Mouse (Mus musculus): Measurements from ENCODE around the gene Cnih4. TPM values are rescaled to one million over a fixed set of nuclear protein-coding genes. Genes with fewer than 3 reads are reported as not detected.
A peak's percentile ranks its signal among the peaks of the same experiment; 100 is the strongest.

Gene Cnih4
- polyA plus RNA-seq (2012; fragmentation: generic; extraction: Trizol) = 109 TPM
- long read RNA-seq, experiment 1, transcript Cnih4-204 (5 exons, 3,268 nt) = major isoform, 91 of 96 reads
- long read RNA-seq, experiment 1, partial matches to known transcripts = 1 of 96 reads
- long read RNA-seq, experiment 1, other reads (novel, unspliced or antisense) = 4 of 96 reads
- long read RNA-seq, experiment 2, transcript Cnih4-204 (5 exons, 3,268 nt) = major isoform, 46 of 51 reads
- long read RNA-seq, experiment 2, partial matches to known transcripts = 0 of 51 reads
- long read RNA-seq, experiment 2, other reads (novel, unspliced or antisense) = 2 of 51 reads

- Histone ChIP-seq H3K79me2 (ENCODE audit: control insufficient read depth, insufficient read depth) (peaks cover 53% of the 10 kb centered on the region), H3ac (ENCODE audit: control insufficient read depth, insufficient read length, low read depth) (peak within 1 kb of the TSS; percentile 91), H3K4me3 (ENCODE audit: insufficient read depth, poor library complexity, severe bottlenecking) (peak within 1 kb of the TSS; percentile 74), H3K36me3 (ENCODE audit: control insufficient read depth, insufficient read depth) (peaks cover 30% of the 10 kb centered on the region), H3K27me3 (ENCODE audit: control insufficient read depth, insufficient read depth, insufficient read length) (no peaks in the 10 kb centered on the region), H3K79me3 (ENCODE audit: low read depth) (peaks cover 17% of the 10 kb centered on the region)
- TF ChIP-seq MYOD1 (IDR thresholded peaks at IDR 0.05; ENCODE audit: control insufficient read depth, insufficient read length, low read depth) (no peak), MAX (IDR thresholded peaks at IDR 0.05) (peak; percentile 87), CEBPB (IDR thresholded peaks at IDR 0.05; ENCODE audit: low read depth) (no peak), USF1 (IDR thresholded peaks at IDR 0.05; ENCODE audit: low read depth) (no peak)
These were observed at the start of gene Cnih4, which contains the start of gene Nvl for GRCm38 (mm10) chr1:181143950-181144836. Gene Cnih4, plus strand, starts transcription at chr1:181144693. Gene Nvl, minus strand, starts transcription at chr1:181144204.

- no peak for TF ChIP-seq MYOG (IDR thresholded peaks at IDR 0.05; ENCODE audit: control insufficient read depth, extremely low read depth, insufficient read length)
- TF ChIP-seq CTCF (IDR thresholded peaks at IDR 0.05; ENCODE audit: control insufficient read depth, insufficient read depth, insufficient read length) = no peak
- no peak for TF ChIP-seq USF1 (IDR thresholded peaks at IDR 0.05; ENCODE audit: low read depth)
- TF ChIP-seq MAX (IDR thresholded peaks at IDR 0.05) = no peak
- TF ChIP-seq FOSL1 (IDR thresholded peaks at IDR 0.05; ENCODE audit: insufficient read depth, low read length, poor library complexity, severe bottlenecking) = no peak
- no peak for TF ChIP-seq CEBPB (IDR thresholded peaks at IDR 0.05; ENCODE audit: low read depth)
- TF ChIP-seq MYOD1 (IDR thresholded peaks at IDR 0.05; ENCODE audit: control insufficient read depth, insufficient read length, low read depth) = no peak
- Histone ChIP-seq H3K4me3 (ENCODE audit: insufficient read depth, poor library complexity, severe bottlenecking) (no peak overlapping the region), H3K27me3 (ENCODE audit: control insufficient read depth, insufficient read depth, insufficient read length) (no peaks in the 10 kb centered on the region), H3K79me2 (ENCODE audit: control insufficient read depth, insufficient read depth) (no peaks in the 10 kb centered on the region), H3K79me3 (ENCODE audit: low read depth) (no peaks in the 10 kb centered on the region), H3K36me3 (ENCODE audit: control insufficient read depth, insufficient read depth) (peaks cover 92% of the 10 kb centered on the region), H3ac (ENCODE audit: control insufficient read depth, insufficient read length, low read depth) (no peak overlapping the region)
These were observed 27.4 kb upstream of the Cnih4 start for GRCm38 (mm10) chr1:181117112-181117511.

- TF ChIP-seq FOSL1 (IDR thresholded peaks at IDR 0.05; ENCODE audit: insufficient read depth, low read length, poor library complexity, severe bottlenecking) (no peak), MYOD1 (IDR thresholded peaks at IDR 0.05; ENCODE audit: control insufficient read depth, insufficient read length, low read depth) (no peak), CTCF (IDR thresholded peaks at IDR 0.05; ENCODE audit: control insufficient read depth, insufficient read depth, insufficient read length) (no peak), MYOG (IDR thresholded peaks at IDR 0.05; ENCODE audit: control insufficient read depth, extremely low read depth, insufficient read length) (no peak), MAX (IDR thresholded peaks at IDR 0.05) (no peak)
- Histone ChIP-seq H3K79me3 (ENCODE audit: low read depth) (peaks cover 6% of the 10 kb centered on the region), H3ac (ENCODE audit: control insufficient read depth, insufficient read length, low read depth) (no peak overlapping the region), H3K79me2 (ENCODE audit: control insufficient read depth, insufficient read depth) (no peaks in the 10 kb centered on the region), H3K4me3 (ENCODE audit: insufficient read depth, poor library complexity, severe bottlenecking) (no peak overlapping the region), H3K36me3 (ENCODE audit: control insufficient read depth, insufficient read depth) (peaks cover 92% of the 10 kb centered on the region), H3K27me3 (ENCODE audit: control insufficient read depth, insufficient read depth, insufficient read length) (no peaks in the 10 kb centered on the region)
These were observed 20.3 kb upstream of the Cnih4 start for GRCm38 (mm10) chr1:181124145-181124544.

GRCm38 (mm10) chr1:181125916-181126315, 18.6 kb upstream of the Cnih4 start:
- TF ChIP-seq FOSL1 (IDR thresholded peaks at IDR 0.05; ENCODE audit: insufficient read depth, low read length, poor library complexity, severe bottlenecking) = no peak
- TF ChIP-seq USF1 (IDR thresholded peaks at IDR 0.05; ENCODE audit: low read depth) = no peak
- no peak for TF ChIP-seq MYOG (IDR thresholded peaks at IDR 0.05; ENCODE audit: control insufficient read depth, extremely low read depth, insufficient read length)
- TF ChIP-seq CEBPB (IDR thresholded peaks at IDR 0.05; ENCODE audit: low read depth) = no peak
- no peak for TF ChIP-seq MAX (IDR thresholded peaks at IDR 0.05)
- no peak for TF ChIP-seq MYOD1 (IDR thresholded peaks at IDR 0.05; ENCODE audit: control insufficient read depth, insufficient read length, low read depth)
- TF ChIP-seq CTCF (IDR thresholded peaks at IDR 0.05; ENCODE audit: control insufficient read depth, insufficient read depth, insufficient read length) = no peak
- Histone ChIP-seq H3K27me3 (ENCODE audit: control insufficient read depth, insufficient read depth, insufficient read length) (no peaks in the 10 kb centered on the region), H3K79me2 (ENCODE audit: control insufficient read depth, insufficient read depth) (no peaks in the 10 kb centered on the region), H3K36me3 (ENCODE audit: control insufficient read depth, insufficient read depth) (peaks cover 92% of the 10 kb centered on the region), H3ac (ENCODE audit: control insufficient read depth, insufficient read length, low read depth) (no peak overlapping the region), H3K79me3 (ENCODE audit: low read depth) (peaks cover 6% of the 10 kb centered on the region), H3K4me3 (ENCODE audit: insufficient read depth, poor library complexity, severe bottlenecking) (no peak overlapping the region)

GRCm38 (mm10) chr1:181126766-181127165, 17.7 kb upstream of the Cnih4 start:
- no peak for TF ChIP-seq MYOG (IDR thresholded peaks at IDR 0.05; ENCODE audit: control insufficient read depth, extremely low read depth, insufficient read length)
- no peak for TF ChIP-seq FOSL1 (IDR thresholded peaks at IDR 0.05; ENCODE audit: insufficient read depth, low read length, poor library complexity, severe bottlenecking)
- no peak for TF ChIP-seq CEBPB (IDR thresholded peaks at IDR 0.05; ENCODE audit: low read depth)
- TF ChIP-seq MYOD1 (IDR thresholded peaks at IDR 0.05; ENCODE audit: control insufficient read depth, insufficient read length, low read depth) = no peak
- no peak for TF ChIP-seq USF1 (IDR thresholded peaks at IDR 0.05; ENCODE audit: low read depth)
- no peak for TF ChIP-seq MAX (IDR thresholded peaks at IDR 0.05)
- TF ChIP-seq CTCF (IDR thresholded peaks at IDR 0.05; ENCODE audit: control insufficient read depth, insufficient read depth, insufficient read length) = no peak
- no peak overlapping the region for H3ac ChIP-seq (ENCODE audit: control insufficient read depth, insufficient read length, low read depth)
- no peaks in the 10 kb centered on the region for H3K27me3 ChIP-seq (ENCODE audit: control insufficient read depth, insufficient read depth, insufficient read length)
- peaks cover 92% of the 10 kb centered on the region for H3K36me3 ChIP-seq (ENCODE audit: control insufficient read depth, insufficient read depth)
- H3K79me2 ChIP-seq (ENCODE audit: control insufficient read depth, insufficient read depth) = no peaks in the 10 kb centered on the region
- H3K4me3 ChIP-seq (ENCODE audit: insufficient read depth, poor library complexity, severe bottlenecking) = no peak overlapping the region
- peaks cover 6% of the 10 kb centered on the region for H3K79me3 ChIP-seq (ENCODE audit: low read depth)
